Mouse (Mus musculus): ENCODE measurements around the gene Sprr2k. TPM values are rescaled to one million over a fixed set of nuclear protein-coding genes. Genes with fewer than 3 reads are reported as not detected.
"Not testable (repeated sequence)": the region's sequence is repeated elsewhere in the genome, so short reads cannot be mapped to it uniquely, and the experiment has no call there.

Sprr2k gene
- not detected for total RNA-seq (2021)
- long read RNA-seq, experiment 1, result 0 reads
- long read RNA-seq, experiment 2, result 0 reads

GRCm38 (mm10) chr3:92432282-92432681 is at the start of gene Sprr2k:
Gene Sprr2k, plus strand, starts transcription at chr3:92432582.
- DNase-seq, result no peak
- intact Hi-C loops (cut with DNase I; ENCODE audit: low total_unique reads), result no loop called here

- intact Hi-C loops (cut with DNase I; ENCODE audit: low total_unique reads), result no loop called here
- DNase-seq, result no peak
Observed at GRCm38 (mm10) chr3:92385385-92385784, 47.0 kb upstream of the Sprr2k start, which contains the start of gene Sprr2h. Gene Sprr2h, plus strand, starts transcription at chr3:92385685.

DNA sequence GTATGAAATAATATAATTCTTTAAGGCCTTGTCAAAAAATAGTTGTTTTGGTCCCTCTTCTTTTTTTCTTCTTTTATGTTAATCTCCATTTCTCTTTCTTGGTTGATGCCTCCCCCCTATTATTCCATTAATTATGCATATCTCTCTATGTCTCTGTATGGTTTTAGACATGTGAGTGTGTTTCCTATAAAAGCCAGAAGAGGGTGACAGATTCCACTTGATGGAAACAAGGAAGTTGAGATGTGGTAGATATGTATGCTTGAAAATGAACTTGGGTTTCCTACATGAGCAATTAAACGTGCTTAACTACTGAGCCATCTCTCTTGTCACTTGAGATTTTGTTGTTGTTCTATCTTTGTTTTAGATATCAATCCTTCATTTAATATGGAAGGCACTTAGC is 38.1 kb upstream of the Sprr2k start:
- no peak for DNase-seq
- intact Hi-C loops (cut with DNase I; ENCODE audit: low total_unique reads), result no loop called here

DNA sequence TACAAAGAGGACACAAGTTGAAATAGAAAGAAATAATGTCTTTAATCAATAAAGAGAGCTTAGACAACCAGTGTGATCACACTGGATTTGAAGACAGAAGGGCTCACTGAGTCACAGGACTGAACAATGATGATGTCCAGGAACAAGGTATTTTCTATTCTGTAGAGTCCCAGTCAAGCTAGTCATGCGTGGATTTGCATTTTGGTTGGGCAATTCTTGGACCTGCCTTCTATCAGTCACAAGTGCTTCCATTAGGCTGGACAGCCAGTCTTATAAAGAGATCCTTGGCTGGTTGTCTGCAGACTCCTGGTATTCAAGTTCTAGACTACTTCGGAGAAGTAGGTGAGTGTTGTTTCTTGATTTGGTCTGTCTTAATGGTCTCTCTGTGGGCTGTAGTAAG is 24.7 kb upstream of the Sprr2k start, which contains the start of gene Sprr2i:
Gene Sprr2i (plus strand): TSS at position 301 of the 400 bp plus-strand sequence.
- no peak for DNase-seq
- intact Hi-C loops (cut with DNase I; ENCODE audit: low total_unique reads), result no loop called here

- intact Hi-C loops (cut with DNase I; ENCODE audit: low total_unique reads), result no loop called here
Observed at GRCm38 (mm10) chr3:92417782-92418181, 14.6 kb upstream of the Sprr2k start, which contains the start of gene Sprr2j-ps. Gene Sprr2j-ps, plus strand, starts transcription at chr3:92418082.

DNA sequence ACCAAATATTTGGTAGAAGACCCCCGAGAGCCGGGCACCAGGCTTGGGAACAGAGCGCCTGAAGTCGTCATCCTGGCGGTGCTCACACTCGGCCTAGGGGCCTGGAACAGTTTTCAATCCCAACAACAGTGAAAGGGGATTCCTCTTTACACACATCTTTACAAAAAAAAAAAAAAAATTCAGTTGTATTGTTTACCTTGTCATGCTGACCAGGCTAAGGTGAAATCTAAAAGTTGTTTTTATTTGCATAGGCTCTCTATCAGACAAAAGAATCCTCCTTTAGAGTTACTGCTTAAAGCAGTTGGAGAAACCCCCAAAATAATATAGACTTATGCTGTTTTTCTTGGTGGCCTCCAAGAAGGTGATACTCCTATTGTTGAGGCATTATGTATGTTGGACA is 3.1 kb upstream of the Sprr2k start, which contains the start of gene Gm9774:
Gene Gm9774 (minus strand): TSS at position 101 of the 400 bp plus-strand sequence.
- DNase-seq, result no peak
- intact Hi-C loops (cut with DNase I; ENCODE audit: low total_unique reads), result no loop called here

More at GRCm38 (mm10) chr3:92417782-92418181, 14.6 kb upstream of the Sprr2k start, which contains the start of gene Sprr2j-ps:
- no peak for DNase-seq

GRCm38 (mm10) chr3:92438689-92439088 is 6.3 kb downstream of the Sprr2k start, which contains the start of gene Sprr1b:
Gene Sprr1b, minus strand, starts transcription at chr3:92438789.
- intact Hi-C loops (cut with DNase I; ENCODE audit: low total_unique reads), result no loop called here
- DNase-seq, result no peak

DNA sequence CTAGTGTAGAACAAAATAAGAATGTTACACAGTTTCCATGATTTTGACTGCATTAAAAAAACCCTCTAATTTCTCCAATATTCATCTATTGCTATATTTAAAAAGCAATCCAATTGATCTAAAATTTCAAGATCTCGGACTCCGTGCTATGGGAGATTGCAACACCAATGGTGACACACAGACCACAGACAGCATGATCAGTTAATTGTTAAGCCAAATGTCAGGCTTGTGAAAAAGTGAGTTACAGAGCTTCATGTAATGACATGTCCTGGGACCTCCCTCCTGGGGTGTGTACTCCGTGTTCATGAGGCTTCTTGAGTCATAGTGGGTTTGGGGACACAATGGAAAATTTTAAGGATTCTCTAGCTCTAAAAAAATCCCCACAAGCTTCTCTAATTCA is 7.8 kb downstream of the Sprr2k start:
- intact Hi-C loops (cut with DNase I; ENCODE audit: low total_unique reads), result no loop called here
- no peak for DNase-seq

- intact Hi-C loops (cut with DNase I; ENCODE audit: low total_unique reads), result no loop called here
- DNase-seq, result no peak
Observed at GRCm38 (mm10) chr3:92455151-92455550, 22.8 kb downstream of the Sprr2k start.

- DNase-seq, result no peak
- intact Hi-C loops (cut with DNase I; ENCODE audit: low total_unique reads), result no loop called here
Observed at GRCm38 (mm10) chr3:92458620-92459019, 26.2 kb downstream of the Sprr2k start, which contains the start of gene Sprr3. Gene Sprr3, minus strand, starts transcription at chr3:92458720.

GRCm38 (mm10) chr3:92466576-92466975 is 34.2 kb downstream of the Sprr2k start:
- intact Hi-C loops (cut with DNase I; ENCODE audit: low total_unique reads), result no loop called here
- no peak for DNase-seq

DNA sequence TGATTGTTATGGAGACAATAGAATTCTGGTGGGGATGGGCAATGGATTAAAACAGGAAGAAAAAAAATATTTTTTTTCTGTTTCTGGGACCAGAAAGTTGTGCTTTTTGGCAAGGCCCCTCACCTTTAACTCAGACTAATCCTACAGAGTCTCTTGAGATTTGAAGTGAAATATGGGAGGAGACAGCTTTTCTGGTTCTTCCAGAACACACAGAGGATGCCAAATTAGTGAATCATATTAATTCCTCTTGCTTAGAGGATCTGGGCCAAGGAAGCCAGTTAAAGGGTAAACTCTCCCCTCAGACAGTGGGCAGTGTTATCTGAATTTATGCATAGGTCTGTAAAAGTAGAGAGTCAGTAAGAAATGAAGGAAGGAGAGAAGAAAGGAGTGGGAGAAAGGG is 35.0 kb downstream of the Sprr2k start:
- no peak for DNase-seq
- intact Hi-C loops (cut with DNase I; ENCODE audit: low total_unique reads), result no loop called here

- intact Hi-C loops (cut with DNase I; ENCODE audit: low total_unique reads), result no loop called here
Observed at GRCm38 (mm10) chr3:92470111-92470510, 37.7 kb downstream of the Sprr2k start.

DNA sequence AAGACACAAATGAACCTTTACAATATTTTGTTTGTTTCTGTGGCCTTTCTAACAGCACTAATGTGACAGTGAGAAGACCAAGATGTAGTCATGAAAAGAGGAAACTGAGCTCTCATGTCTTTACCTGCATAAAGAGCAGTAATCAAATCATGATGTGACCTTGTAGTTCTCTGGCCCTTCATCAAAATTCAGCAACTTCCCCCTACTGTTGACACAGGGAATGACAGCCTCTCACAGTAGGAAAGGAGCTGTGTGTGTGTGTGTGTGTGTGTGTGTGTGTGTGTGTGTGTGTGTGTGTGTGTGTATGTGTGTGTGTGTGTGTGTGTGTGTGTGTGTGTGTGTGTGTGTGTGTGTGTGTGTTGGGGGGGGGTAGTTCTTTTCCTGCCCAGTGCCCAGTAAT is 48.9 kb downstream of the Sprr2k start:
- DNase-seq; intact Hi-C loops (cut with DNase I; ENCODE audit: low total_unique reads): not testable (repeated sequence)

More at GRCm38 (mm10) chr3:92470111-92470510, 37.7 kb downstream of the Sprr2k start:
- DNase-seq, result no peak

Other genes starting within 250 kb of the Sprr2k start
- not detected for gene Sprr2a1, start 216.8 kb upstream of the Sprr2k start, total RNA-seq (2021)
- gene Sprr2a2, start 216.7 kb upstream of the Sprr2k start, total RNA-seq (2021), result not detected
- not detected for gene Sprr2a3, start 147.2 kb upstream of the Sprr2k start, total RNA-seq (2021)
- gene Sprr2b, start 116.0 kb upstream of the Sprr2k start, total RNA-seq (2021), result not detected
- gene Sprr2d, start 93.4 kb upstream of the Sprr2k start, total RNA-seq (2021), result not detected
- not detected for gene Sprr2e, start 80.4 kb upstream of the Sprr2k start, total RNA-seq (2021)
- not detected for gene Sprr2f, start 67.4 kb upstream of the Sprr2k start, total RNA-seq (2021)
- not detected for gene Sprr2h, start 46.9 kb upstream of the Sprr2k start, total RNA-seq (2021)
- not detected for gene Sprr2i, start 24.6 kb upstream of the Sprr2k start, total RNA-seq (2021)
- gene Sprr2j-ps, start 14.5 kb upstream of the Sprr2k start, total RNA-seq (2021), result not detected
- gene Gm9774, start 3.2 kb upstream of the Sprr2k start, total RNA-seq (2021), result 1 to 10 TPM; 2.7 to 3.8 TPM
- not detected for gene Sprr1b, start 6.2 kb downstream of the Sprr2k start, total RNA-seq (2021)
- gene Sprr3, start 26.1 kb downstream of the Sprr2k start, total RNA-seq (2021), result not detected
- not detected for gene Sprr1a, start 53.3 kb downstream of the Sprr2k start, total RNA-seq (2021)
- gene Sprr4, start 67.9 kb downstream of the Sprr2k start, total RNA-seq (2021), result not detected
- not detected for gene 2310046K23Rik, start 101.9 kb downstream of the Sprr2k start, total RNA-seq (2021)
- gene Ivl, start 141.2 kb downstream of the Sprr2k start, total RNA-seq (2021), result not detected
- gene Smcp, start 156.4 kb downstream of the Sprr2k start, total RNA-seq (2021), result not detected
- not detected for gene 2210017I01Rik, start 174.9 kb downstream of the Sprr2k start, total RNA-seq (2021)
- not detected for gene Lce6a, start 189.1 kb downstream of the Sprr2k start, total RNA-seq (2021)
- gene Lce1a1, start 215.7 kb downstream of the Sprr2k start, total RNA-seq (2021), result not detected
- not detected for gene Lce1b, start 224.3 kb downstream of the Sprr2k start, total RNA-seq (2021)
- not detected for gene Lce1a2, start 237.7 kb downstream of the Sprr2k start, total RNA-seq (2021)
- not detected for gene Lce1c, start 246.7 kb downstream of the Sprr2k start, total RNA-seq (2021)